Mouse (Mus musculus) mesoderm, embryonic 11.5 days (tissue): ENCODE measurements around the gene Taok1.
"Not testable (repeated sequence)": the region's sequence is repeated elsewhere in the genome, so short reads cannot be mapped to it uniquely, and the experiment has no call there.

Source experiments
- DNase-seq: peaks from one replicate; pipeline ENCODE4 v3.0.0-alpha.2; 2012; ENCODE audit warnings: low read depth, low spot score

The Taok1 gene

GRCm38 (mm10) chr11:77607538-77608455, at the start of gene Taok1:
Taok1 (minus strand) TSS chr11:77607815.
- DNase-seq: peak; percentile 99

DNA sequence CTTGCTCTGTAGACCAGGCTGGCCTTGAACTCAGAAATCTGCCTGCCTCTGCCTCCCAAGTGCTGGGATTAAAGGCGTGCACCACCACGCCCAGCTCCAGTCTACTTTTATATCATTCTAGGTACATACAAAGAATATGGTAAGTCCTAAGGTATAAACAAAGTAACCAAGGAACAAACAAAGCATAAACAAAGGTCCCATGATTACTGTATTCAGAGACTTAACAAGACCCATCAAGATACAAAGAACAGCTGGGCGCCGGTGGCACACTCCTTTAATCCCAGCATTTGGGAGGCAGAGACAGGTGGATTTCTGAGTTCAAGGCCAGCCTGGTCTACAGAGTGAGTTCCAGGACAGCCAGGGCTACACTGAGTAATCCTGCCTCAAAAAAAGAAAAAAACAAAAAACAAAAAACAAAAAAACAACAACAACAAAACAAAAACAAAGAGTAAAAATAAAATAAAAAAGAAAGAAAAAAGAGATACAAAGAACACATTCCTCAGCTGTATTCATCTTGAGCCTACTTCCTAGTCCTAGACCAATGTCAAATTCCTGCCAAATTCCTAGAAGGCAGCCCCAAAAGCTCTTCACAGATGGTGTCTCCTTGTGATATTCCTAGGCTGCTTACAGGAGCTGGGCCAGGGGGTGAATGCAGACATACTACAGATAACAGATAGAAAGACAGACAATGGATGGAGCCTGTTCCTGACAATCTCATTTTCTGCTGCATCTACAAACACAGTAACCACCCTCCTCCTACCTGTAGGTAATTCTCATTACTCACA, 46.0 kb upstream of the Taok1 start:
- DNase-seq: not testable (repeated sequence)

DNA sequence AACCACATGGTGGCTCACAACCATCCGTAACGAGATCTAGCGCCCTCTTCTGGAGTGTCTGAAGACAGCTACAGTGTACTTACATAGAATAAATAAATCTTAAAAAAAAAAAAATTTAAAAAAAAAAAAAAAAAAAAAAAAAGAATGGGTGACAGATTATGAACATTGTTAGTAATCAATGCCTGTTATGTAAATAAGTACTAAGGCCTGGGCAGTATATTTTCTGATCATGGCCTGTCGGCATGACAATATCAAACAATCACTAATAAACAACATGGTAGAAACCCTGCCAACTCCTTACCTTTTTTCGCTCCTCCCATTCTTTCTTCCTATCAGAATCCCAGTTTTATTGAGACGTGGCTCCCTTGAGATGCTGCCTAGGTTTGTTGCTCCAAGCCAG, 44.9 kb upstream of the Taok1 start:
- no peak for DNase-seq

DNA sequence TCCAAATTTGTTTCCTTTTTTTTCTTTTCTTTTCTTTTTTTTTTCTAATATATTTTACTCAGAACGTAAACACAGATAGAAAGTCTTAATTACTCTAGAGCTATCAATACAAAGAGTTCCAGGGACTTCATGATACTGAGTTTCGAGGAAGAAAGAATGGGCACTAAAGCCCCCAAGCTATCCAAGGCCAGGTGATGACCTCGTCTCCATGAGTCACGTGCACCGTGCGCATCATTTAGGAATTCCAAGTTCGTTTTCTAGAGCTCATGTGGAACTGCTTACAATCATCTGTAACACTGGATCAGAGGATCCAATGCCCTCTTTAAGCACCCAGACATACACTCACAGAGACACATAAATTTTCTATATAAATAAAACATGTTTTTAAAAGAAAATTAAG, 41.3 kb upstream of the Taok1 start:
- no peak for DNase-seq

DNA sequence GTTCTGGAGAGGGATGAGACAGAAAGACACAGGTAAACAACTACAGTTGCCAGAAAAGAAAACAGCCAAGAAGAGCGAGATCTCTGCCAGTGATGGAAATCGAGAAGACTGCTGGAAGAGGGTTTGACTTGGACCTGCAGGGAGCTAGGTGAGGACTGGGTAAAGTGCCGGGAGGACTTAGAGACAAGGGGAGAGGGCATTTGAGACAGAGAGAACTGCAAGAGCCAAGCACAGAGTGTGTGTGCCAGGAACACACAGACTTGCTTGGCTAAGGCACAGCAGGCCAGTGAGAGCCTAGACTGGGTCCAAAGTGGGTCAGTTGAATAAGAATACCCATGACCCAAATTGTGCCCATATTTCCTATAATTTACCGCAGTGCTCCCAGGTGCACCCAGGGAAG, 37.9 kb upstream of the Taok1 start:
- DNase-seq: no peak

DNA sequence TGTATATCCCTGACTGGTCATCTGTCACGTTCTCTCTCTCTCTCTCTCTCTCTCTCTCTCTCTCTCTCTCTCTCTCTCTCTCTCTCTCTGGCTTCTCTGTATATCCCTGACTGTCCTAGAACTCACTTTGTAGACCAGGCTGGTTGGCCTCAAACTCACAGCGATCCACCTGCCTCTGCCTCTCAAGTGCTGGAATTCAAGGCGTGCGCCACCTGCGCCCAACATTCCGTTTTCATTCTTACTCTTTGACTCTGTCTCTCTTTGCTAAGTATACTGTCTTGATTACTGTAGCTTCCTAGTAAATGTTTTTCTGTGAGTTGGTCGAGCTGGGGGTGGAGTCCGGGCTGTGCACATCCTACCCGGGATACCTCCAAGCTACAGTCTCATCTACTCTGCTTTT, 33.8 kb upstream of the Taok1 start:
- no peak for DNase-seq

DNA sequence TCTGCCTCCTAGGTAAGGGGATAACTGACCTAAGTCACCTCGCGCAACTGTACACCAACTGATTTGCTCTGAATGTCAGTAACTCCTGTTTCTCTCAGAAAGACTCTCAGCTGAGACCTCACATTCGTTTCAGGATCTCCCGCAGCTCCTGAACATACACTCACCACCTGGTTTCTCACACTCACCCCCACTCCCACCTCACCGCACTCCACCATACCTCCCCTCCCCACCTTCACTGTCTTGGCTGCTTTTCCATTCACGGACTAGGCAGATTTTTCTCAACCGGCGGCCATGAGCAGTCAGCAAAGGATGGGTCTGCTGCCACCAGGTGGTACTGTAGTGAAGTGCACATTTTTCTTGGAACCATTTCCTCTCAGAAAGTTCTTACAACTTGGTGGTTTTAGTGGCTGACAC, 22.6 kb upstream of the Taok1 start:
- peak; percentile 81 for DNase-seq

- DNase-seq: peak; percentile 61
Observed at GRCm38 (mm10) chr11:77629476-77629875, 21.9 kb upstream of the Taok1 start.

- no peak for DNase-seq
Observed at GRCm38 (mm10) chr11:77626596-77627535, 19.3 kb upstream of the Taok1 start.

DNA sequence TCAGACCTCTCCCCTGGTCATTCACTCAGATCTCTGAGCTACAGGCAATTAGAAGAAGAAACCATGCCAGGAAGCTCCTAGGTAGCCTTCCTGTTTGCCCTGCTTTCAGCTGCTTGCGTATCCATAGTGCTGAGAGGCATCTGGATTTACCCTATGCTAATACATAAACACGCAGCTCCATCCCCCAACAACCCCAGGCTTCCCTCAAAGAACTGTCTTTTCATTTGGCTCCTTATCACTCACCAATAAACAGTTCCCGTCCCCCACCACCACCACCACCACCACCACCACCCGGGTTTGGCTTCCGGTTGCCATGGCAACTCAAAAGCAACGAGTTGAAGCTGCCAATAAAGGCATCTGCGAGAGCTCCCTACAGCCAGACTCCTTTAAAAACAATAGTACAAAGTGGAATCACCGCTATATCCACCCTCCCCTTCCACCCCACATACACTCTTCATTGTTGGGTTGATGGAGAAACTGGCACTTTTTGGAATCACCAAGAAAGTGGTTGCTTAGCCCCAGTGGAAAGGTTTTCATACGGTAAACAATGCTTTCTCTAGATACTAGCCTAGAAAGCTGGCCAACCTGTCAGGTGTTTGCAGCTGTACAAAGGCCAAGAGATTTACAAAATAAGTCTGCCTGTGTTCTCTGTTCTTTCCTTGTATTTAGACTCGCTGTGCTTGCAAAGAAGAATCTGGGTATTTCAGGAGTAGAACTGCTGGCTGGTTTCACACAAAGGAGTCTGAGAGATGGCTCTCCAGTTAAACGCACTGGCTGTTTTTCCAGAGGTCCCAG, 17.6 kb upstream of the Taok1 start:
- peak; percentile 59 for DNase-seq

- DNase-seq: peak; percentile 43
Observed at GRCm38 (mm10) chr11:77624441-77625060, 16.9 kb upstream of the Taok1 start.

DNA sequence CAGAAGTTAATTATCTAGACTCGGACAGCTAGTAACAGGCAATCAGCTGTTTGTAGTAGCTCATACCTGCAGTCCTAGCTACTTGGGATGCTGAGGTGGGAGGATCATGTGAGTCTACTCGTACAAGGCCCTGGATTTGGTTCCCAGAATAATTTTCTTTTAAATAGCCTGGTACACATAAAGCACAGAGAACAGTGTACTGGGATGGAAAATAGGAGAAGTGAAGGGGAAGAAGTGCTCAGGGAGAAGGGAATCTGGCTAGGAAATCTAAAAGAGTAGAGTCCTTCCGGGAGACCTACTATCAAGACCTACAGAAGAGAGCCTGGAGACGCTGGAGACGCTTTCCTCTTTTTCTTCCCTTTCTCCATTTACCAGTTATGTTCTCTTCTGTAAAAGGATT, 16.4 kb upstream of the Taok1 start:
- no peak for DNase-seq

DNA sequence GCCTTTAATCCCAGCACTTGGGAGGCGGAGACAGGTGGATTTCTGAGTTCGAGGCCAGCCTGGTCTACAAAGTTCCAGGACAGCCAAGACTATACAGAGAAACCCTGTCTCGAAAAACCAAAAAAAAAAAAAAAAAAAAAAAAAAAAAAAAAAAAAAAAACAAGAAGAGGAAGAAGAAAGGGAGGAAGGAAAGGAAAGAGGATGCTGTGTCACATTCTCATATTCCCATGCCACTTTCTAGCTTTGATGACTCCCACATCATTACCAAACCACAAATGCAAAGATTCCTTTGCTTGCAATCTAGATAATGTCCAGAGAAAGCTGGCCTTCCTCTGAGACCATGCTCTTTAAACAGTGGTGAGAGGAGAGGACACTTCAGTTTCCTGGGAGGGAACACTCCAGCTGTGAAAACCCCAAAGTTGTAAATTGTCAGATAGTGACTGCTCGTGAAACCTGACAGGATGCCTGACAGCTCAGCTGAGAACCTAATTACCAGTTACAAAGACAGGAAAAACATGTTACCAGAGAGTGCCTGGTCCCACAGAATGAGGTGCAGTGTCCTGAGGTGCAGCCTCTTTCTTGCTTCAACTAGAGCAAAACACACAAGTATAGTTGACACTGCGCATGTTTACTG, 14.4 kb upstream of the Taok1 start:
- DNase-seq: no peak

- DNase-seq: no peak
Observed at GRCm38 (mm10) chr11:77615084-77615624, 7.5 kb upstream of the Taok1 start.

DNA sequence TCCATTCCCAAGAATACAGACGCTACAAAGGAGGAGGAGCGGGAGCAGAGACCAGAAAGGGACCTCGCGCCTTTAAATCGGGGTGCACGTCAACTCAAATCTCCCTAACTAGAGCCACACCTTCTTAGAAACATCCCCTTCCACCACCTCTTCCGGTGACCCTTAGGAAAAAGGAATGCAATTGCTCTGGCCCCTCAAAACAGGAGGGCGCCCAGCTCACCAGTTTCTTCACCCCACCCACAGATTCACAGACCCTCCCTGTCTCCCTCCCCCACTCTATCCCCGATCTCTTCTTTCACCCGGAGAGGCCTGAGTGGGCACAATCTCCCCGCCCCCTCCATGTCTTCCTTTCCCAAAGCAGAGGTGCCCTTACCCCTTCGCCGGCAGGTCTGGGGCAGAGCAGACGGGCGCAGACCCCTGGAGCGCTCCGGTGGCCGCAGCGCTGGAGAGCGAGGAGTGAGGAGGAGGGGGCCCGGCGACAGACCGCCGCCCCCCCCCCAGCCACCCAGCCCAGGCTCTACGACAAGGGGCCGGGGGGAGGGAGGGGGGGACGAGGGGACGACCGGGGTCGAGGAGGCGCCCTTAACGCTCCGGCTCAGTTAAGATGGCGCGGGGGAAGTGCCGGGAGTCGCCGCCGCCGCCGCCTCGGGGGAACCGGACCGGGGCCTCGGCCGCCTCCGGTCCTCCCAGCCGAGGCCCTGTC, 629 bp downstream of the Taok1 start:
- DNase-seq: peak; percentile 53

DNA sequence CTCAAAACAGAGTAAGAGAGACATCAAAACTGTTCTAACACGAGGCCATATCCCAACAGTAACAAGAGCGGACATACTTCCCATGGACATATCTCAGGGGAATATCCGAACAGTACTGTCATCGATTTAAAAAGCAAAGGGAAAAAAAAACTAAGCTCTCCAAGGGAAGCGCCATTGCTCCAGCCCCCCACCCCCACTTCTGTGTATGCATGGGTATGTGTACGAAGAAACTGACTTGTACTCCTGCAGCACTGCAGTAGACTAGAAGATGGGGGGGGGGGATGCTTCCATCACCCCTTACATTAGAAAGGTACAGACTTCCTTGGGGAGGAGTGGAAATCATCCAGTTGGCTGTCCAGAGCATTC, 1.2 kb downstream of the Taok1 start:
- DNase-seq: peak; percentile 26

DNA sequence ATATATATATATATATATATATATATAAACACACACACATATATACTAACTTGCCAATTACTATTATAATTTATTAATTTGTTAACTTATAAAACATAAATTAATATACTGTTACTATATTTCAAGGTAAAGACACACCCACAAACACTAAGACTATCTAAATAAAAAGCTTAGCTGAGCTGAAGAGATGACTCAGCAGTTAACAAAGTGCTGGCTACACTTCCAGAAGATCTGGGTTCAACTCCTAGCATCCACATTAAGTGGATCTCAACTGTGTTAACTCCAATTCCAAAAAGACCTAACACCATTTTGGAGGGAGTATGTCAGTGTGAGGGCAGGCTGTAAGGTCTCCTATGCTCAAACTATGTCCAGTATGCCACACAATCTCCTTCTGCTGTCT, 10.3 kb downstream of the Taok1 start:
- DNase-seq: no peak

GRCm38 (mm10) chr11:77591388-77591787, 16.2 kb downstream of the Taok1 start:
- DNase-seq: no peak

DNA sequence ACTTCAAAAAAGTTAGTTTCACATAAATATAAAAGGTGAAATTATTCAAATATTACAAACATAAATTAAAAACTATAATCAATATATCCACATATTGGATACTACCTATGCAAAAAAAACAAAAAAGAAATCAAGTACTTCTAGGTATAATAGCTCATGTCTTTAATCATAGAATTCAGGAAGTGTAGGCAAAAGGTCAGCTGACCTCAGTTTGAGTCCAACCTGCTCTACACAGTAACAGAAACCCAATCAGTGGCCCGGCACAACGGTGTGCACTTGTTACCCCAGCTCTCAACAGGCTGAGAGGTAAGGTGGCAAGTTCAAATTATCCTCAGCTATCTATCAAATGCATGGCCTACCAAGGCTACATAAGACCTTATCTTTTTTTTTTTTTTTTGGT, 16.8 kb downstream of the Taok1 start:
- no peak for DNase-seq
